Mouse (Mus musculus) kidney, embryonic 16.5 days (tissue): ENCODE results near the gene Madd. TPM values are rescaled to one million over a fixed set of nuclear protein-coding genes. Genes with fewer than 3 reads are reported as not detected.
A peak's percentile ranks its signal among the peaks of the same experiment; 100 is the strongest.

Experiments used
- ATAC-seq: fragments of 200-750 bp; cut with Nextera tagmentation; 2 replicates; pipeline ENCODE4 v1.8.0; 2017; ENCODE audit warnings: moderate TSS enrichment; ENCODE audit not compliant: low FRiP score, low TSS enrichment
- H3K27ac ChIP-seq: fragments of 300-500 bp; sonication (generic); 2 replicates; pipeline ENCODE4 v1.5.1; 2014; ENCODE audit warnings: low read length
- H3K27me3 ChIP-seq: fragments of 300-500 bp; sonication (generic); 2 replicates; pipeline ENCODE4 v1.6.1; 2014; ENCODE audit warnings: low read length, control low read depth, mixed read lengths; ENCODE audit not compliant: insufficient read depth
- H3K36me3 ChIP-seq: fragments of 300-500 bp; sonication (generic); 2 replicates; pipeline ENCODE4 v1.6.1; 2014; ENCODE audit warnings: low read length, control low read depth, mixed read lengths; ENCODE audit not compliant: insufficient read depth
- H3K4me1 ChIP-seq: fragments of 300-500 bp; sonication (generic); 2 replicates; pipeline ENCODE4 v1.6.1; 2014; ENCODE audit warnings: low read length, control low read depth, mixed read lengths; ENCODE audit not compliant: insufficient read depth
- H3K4me2 ChIP-seq: fragments of 300-500 bp; sonication (generic); replicated peaks from 2 replicates; pipeline ENCODE4 v1.6.1; 2014; ENCODE audit warnings: low read depth, low read length
- H3K4me3 ChIP-seq: fragments of 300-500 bp; sonication (generic); 2 replicates; pipeline ENCODE4 v1.5.1; 2014; ENCODE audit warnings: mild to moderate bottlenecking, low read length
- H3K9ac ChIP-seq: fragments of 300-500 bp; sonication (generic); replicated peaks from 2 replicates; pipeline ENCODE4 v1.6.1; 2014; ENCODE audit warnings: low read length
- H3K9me3 ChIP-seq: fragments of 300-500 bp; sonication (generic); 2 replicates; pipeline ENCODE4 v1.6.1; 2016; ENCODE audit warnings: low read length, control low read depth
- WGBS: fragments of 180-500 bp; shearing (Covaris S2); extraction: QIAGEN DNeasy Blood & Tissue Kit; methylation state at CpG from one replicate; pipeline ENCODE4 v1.1.7; 2014; 5-methylcytosine and 5-hydroxymethylcytosine counted together
- polyA plus RNA-seq: library from polyadenylated mRNA; unstranded; fragments of >200 nt; fragmentation: Nextera tagmentation; extraction: Ambion mirVana; gene quantifications from 2 replicates; pipeline ENCODE4 v1.2.1, GENCODE M21; 2015

Gene Madd
- polyA plus RNA-seq, result 9.9 and 10.5 TPM in 2 replicates

DNA sequence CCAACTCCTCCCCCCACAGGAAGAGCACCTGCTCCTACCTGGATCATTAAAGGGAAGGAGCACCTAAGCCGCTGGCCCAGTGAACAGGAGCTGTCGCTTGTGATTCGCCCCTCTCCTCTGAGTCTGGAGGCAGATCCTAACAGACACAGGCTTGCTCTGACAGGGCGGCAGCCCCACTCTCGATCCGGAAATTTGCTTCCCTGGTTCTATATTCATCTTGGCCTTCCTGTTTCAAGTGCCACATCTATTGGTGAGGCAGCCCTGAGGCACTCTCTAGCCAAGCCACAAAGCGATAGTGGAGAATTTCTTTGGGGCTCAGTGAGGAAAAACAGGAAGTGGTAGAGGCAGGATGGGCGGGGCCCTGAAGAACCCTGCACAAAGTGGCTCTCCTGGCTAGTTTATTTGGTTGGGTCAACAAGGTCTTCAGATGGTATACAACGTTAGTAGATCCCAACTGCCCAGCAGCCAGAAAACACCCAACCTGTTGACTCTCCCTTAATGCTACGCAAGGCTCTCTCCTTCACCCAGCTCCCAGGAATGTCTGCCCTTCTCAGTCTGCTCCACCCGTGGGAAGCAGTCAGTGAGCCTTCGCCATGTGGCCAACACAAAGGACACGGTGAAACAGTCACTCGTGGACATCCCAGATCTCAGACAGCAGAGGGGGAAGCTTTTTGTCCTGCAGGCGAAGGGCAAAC is at the start of gene Madd:
Madd (minus strand) TSS at position 127 of the 695 bp plus-strand sequence.
- no peaks in the 10 kb centered on the region for H3K27me3 ChIP-seq
- ATAC-seq, result no peak
- peak within 1 kb of the TSS; percentile 63 for H3K27ac ChIP-seq
- peak within 1 kb of the TSS; percentile 80 for H3K9ac ChIP-seq
- no peaks in the 10 kb centered on the region for H3K9me3 ChIP-seq
- H3K4me3 ChIP-seq, result peak within 1 kb of the TSS; percentile 94
- 62% methylated on average over 15 of the region's 15 CpGs for WGBS
- H3K36me3 ChIP-seq, result no peaks in the 10 kb centered on the region
- peaks cover 6% of the 10 kb centered on the region for H3K4me1 ChIP-seq
- peak within 1 kb of the TSS; percentile 89 for H3K4me2 ChIP-seq

DNA sequence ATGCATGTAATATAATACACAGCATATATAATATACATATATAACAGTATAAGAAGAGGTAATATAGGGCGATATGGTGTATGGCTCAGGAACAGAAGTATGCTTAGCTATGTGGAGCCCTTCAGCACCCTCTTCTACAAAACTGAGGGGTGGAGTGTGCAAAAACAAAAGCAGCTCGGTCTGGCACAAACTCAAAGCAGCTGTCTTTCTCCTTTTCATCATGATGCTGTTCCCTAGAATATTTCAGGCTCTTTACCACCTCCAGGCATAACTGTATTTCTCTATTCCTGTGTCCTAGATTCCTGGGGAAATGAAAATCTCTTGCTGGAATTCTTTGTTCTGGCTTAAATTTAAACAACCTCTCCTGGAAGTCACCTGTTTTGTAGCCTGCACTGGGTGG is 46.1 kb upstream of the Madd start:
- Histone ChIP-seq H3K4me3 (no peak overlapping the region), H3K36me3 (no peaks in the 10 kb centered on the region), H3K9me3 (no peaks in the 10 kb centered on the region), H3K27ac (no peak overlapping the region), H3K9ac (no peak overlapping the region), H3K27me3 (no peaks in the 10 kb centered on the region), H3K4me2 (no peak overlapping the region), H3K4me1 (no peaks in the 10 kb centered on the region)
- ATAC-seq, result no peak
- WGBS, result 90% methylated on average over 2 of the region's 2 CpGs

DNA sequence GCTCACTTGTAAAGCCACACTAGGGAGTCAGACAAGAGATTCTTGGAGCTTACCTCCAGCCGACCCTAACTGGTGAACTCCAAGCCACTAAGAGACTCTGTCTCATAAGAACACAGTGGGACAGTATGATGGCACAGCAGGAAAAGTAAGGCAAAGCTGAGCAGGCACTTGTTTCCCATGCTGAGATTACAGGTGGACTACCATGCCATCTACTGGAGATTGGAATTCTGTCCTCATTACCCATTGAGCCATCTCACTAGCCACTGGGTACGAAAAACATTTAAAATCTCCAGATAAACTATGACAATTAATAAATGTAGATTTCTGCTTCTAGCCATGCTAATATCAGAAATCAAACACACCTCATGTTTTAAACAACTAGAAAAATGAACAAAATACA is 40.0 kb upstream of the Madd start:
- WGBS, result 90% methylated on average over 2 of the region's 2 CpGs
- no peak for ATAC-seq
- no peaks in the 10 kb centered on the region for H3K4me1 ChIP-seq
- H3K4me3 ChIP-seq, result no peak overlapping the region
- H3K9me3 ChIP-seq, result no peaks in the 10 kb centered on the region
- no peak overlapping the region for H3K4me2 ChIP-seq
- no peaks in the 10 kb centered on the region for H3K27me3 ChIP-seq
- H3K27ac ChIP-seq, result no peak overlapping the region
- H3K36me3 ChIP-seq, result no peaks in the 10 kb centered on the region
- H3K9ac ChIP-seq, result no peak overlapping the region

DNA sequence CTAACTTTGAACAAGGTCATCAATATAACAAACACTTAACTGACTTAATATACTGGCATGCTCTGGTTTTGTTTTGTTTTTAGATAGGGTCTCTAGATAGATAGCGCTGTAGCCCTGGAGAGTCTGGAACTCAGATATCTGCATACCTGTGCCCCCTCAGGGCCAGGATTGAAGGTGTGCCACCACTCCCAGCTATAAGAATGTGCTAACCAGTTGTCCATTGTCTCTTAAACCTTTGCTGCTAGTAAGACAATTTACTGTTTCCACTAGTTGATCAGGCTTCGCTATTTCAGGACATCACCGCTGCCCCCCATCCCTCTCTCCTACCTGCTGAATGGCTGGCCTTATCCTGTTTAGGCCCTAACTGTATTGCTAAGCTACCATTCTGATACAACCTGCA is 36.9 kb upstream of the Madd start:
- 91% methylated on average over 3 of the region's 3 CpGs for WGBS
- H3K27me3 ChIP-seq, result no peaks in the 10 kb centered on the region
- no peak overlapping the region for H3K9ac ChIP-seq
- no peak overlapping the region for H3K4me3 ChIP-seq
- no peak overlapping the region for H3K4me2 ChIP-seq
- peaks cover 3% of the 10 kb centered on the region; the same call in 1 of the 2 replicates for H3K36me3 ChIP-seq
- no peak for ATAC-seq
- no peaks in the 10 kb centered on the region for H3K4me1 ChIP-seq
- no peaks in the 10 kb centered on the region for H3K9me3 ChIP-seq
- no peak overlapping the region for H3K27ac ChIP-seq

DNA sequence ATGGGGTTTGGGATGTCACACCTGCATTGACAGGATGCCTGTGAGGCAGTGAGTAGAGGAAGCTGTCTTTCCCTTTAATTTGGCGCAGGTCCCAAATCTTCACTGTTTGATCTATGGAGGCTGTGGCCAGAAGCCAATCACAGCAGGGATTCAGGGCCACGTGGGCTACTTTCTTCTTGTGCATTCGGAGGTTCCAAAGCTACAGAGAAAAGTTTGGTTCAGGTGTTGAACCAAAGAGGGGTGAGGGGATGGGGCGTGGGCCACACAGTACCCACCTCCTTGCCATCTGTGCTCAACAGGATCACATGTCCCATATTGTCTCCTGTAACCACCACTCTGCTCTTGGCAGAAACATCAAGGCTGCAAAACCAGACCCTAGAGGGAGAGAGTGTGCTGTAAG is 33.4 kb upstream of the Madd start:
- Histone ChIP-seq H3K9me3 (no peaks in the 10 kb centered on the region), H3K9ac (no peak overlapping the region), H3K36me3 (peaks cover 7% of the 10 kb centered on the region; the same call in 1 of the 2 replicates), H3K4me2 (no peak overlapping the region), H3K27ac (no peak overlapping the region), H3K27me3 (no peaks in the 10 kb centered on the region), H3K4me3 (no peak overlapping the region), H3K4me1 (no peaks in the 10 kb centered on the region)
- WGBS, result 62% methylated on average over 4 of the region's 4 CpGs
- ATAC-seq, result no peak

DNA sequence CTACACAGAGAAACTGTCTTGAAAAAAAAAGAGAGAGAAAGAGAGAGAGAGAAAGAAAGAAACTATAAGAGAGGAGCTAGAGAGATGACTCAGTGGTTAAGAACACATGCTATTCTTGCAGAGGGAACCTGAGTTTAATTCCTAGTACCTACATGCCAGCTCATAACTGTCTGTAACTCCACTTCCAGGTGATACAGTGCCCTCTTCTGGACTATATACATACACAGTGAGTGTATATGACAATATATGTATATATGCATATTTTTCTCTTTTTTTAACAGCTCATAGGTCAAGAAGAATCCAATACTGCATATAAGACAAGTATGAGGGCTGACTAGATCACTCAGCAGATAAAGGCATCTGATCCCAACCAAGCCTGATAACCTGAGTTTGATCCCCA is 29.7 kb upstream of the Madd start:
- H3K4me1 ChIP-seq, result no peaks in the 10 kb centered on the region
- no peaks in the 10 kb centered on the region for H3K27me3 ChIP-seq
- no peak for ATAC-seq
- no peaks in the 10 kb centered on the region for H3K9me3 ChIP-seq
- H3K36me3 ChIP-seq, result peaks cover 30% of the 10 kb centered on the region
- H3K27ac ChIP-seq, result no peak overlapping the region
- no peak overlapping the region for H3K4me3 ChIP-seq
- no peak overlapping the region for H3K4me2 ChIP-seq
- no peak overlapping the region for H3K9ac ChIP-seq

DNA sequence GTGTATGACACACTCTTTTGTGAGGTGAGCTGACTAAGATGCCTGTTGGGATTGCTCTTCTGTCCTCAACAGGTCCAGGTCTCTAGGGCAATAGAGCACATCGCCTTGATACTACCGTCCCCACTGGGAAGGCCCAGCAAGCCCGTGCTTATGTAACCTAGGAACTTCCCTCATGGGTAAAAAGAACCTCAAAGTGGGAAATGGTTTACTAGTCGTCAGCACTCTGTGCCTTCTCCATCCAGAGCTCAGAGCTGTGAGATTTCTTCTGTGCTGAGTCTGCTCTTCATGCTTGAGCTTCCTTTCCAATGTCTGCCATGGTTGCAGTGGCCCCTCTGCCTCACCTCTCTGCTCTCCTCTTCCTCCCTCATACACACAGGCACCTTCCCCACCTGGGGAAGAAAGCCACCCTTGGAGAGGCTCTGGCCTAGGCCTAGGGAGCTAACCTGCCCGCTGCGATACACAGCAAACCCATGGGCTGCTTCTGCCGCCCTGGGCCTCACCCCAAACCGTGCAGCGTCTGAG is 22.7 kb upstream of the Madd start:
- H3K4me3 ChIP-seq, result no peak overlapping the region
- H3K4me2 ChIP-seq, result no peak overlapping the region
- no peak overlapping the region for H3K27ac ChIP-seq
- WGBS, result 96% methylated on average over 9 of the region's 9 CpGs
- H3K4me1 ChIP-seq, result peaks cover 15% of the 10 kb centered on the region
- H3K27me3 ChIP-seq, result no peaks in the 10 kb centered on the region
- no peaks in the 10 kb centered on the region for H3K9me3 ChIP-seq
- H3K9ac ChIP-seq, result no peak overlapping the region
- H3K36me3 ChIP-seq, result peaks cover 39% of the 10 kb centered on the region
- ATAC-seq, result no peak

DNA sequence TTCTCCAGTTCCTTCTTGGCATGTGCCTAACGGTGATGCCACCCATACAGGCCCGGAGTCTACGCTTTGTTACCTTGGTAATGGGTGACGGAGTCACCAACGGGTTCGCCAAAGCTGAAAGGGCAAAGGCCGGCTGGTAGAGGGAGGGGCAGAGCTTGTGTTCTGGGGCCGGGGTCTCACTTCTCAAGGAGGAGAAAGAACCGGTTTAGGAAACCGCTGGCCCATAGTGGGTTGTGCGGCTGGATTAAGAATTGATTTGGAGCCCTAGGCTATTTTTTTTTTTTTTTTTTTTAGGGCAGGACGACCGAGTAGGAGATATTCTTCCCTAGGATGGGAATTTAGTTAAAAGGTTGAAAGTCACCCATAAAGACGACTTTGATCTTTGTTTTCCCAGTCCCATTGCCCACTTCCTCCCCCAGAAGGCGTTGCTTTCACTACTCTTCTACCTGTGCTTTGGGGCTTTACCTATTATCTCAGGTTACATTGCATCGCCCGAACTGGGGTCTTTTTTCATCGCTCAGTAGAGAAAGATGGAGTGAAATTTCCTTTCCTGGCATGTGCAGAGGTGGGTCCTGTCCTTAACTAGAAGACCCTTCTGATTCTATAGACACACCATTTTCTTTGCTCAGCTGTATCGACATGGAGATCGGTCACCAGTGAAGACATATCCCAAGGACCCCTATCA is 19.5 kb upstream of the Madd start:
- H3K4me1 ChIP-seq, result peaks cover 15% of the 10 kb centered on the region
- H3K36me3 ChIP-seq, result peaks cover 16% of the 10 kb centered on the region
- no peaks in the 10 kb centered on the region for H3K9me3 ChIP-seq
- peak overlapping the region; percentile 14; the same call in 1 of the 2 replicates for H3K27ac ChIP-seq
- peak overlapping the region; percentile 91 for H3K9ac ChIP-seq
- WGBS, result 10% methylated on average over 20 of the region's 20 CpGs
- H3K4me3 ChIP-seq, result peak overlapping the region; percentile 57
- H3K4me2 ChIP-seq, result peak overlapping the region; percentile 76
- ATAC-seq, result no peak
- H3K27me3 ChIP-seq, result no peaks in the 10 kb centered on the region

DNA sequence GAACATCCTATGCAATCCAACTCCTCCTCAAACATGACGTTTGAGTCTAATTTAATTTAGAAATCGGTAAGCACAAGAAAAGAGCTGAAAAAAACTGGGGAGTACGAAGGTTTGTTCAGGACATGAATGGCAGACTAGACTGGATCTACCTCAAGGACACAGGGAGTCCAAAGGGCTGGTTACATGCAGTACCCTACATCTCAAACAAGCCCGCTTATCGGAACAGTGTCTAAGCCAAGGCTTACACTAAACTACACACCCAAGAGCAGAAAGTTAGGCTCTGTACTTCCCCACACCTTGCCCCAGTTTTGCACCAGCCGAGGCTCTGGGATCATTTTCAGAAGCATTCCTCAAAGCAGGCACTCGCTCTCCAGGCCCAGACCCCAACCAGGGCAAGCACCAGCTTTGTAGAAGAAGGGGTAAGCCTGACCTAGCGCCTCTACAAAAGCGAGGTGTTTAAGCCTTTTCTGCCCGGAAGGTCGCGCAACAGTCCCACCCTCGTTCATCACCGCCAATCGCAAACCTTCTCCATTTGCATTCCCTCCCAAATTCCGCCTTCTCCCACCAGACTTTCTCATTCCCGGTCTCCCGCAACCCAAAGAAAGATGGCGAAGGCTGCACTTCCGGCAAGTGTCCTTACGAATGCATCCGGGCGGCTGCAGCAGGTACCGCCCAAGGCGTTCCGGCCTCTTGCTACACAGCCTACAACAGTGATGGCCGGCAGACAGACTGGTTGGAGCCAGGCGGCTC is 18.8 kb upstream of the Madd start, which contains the start of the genes Nr1h3 and Acp2:
Nr1h3 (minus strand) TSS at position 613 of the 750 bp plus-strand sequence.
Acp2 (plus strand) TSS at position 664 of the 750 bp plus-strand sequence.
- WGBS, result 2% methylated on average over 28 of the region's 28 CpGs
- peak within 1 kb of the TSS; percentile 76 for H3K4me2 ChIP-seq
- H3K4me3 ChIP-seq, result peak within 1 kb of the TSS; percentile 57
- H3K27ac ChIP-seq, result peak within 1 kb of the TSS; percentile 98
- no peaks in the 10 kb centered on the region for H3K27me3 ChIP-seq
- peak; percentile 97 for ATAC-seq
- peak within 1 kb of the TSS; percentile 91 for H3K9ac ChIP-seq
- peaks cover 11% of the 10 kb centered on the region for H3K36me3 ChIP-seq
- H3K9me3 ChIP-seq, result no peaks in the 10 kb centered on the region
- H3K4me1 ChIP-seq, result peaks cover 15% of the 10 kb centered on the region
